Mouse (Mus musculus) erythroid progenitor cell, adult 5-6 weeks (primary cell): Measurements from ENCODE around the gene Enkur. TPM values are rescaled to one million over a fixed set of nuclear protein-coding genes. Genes with fewer than 3 reads are reported as not detected.

ENCODE experiments used
- ATAC-seq: replicated peaks from 2 replicates; pipeline ENCODE4 v1.8.0; 2016; ENCODE audit warnings: moderate number of reproducible peaks, mild to moderate bottlenecking, moderate TSS enrichment, inconsistent platforms; ENCODE audit not compliant: poor library complexity, low FRiP score, severe bottlenecking
- total RNA-seq, 2 experiments: library from RNA; stranded (forward) in 1 of 2; stranded (reverse) in 1 of 2; fragments of 150-400 nt in 1 of 2; fragments of 186-747, 209-891 nt in 1 of 2; gene quantifications; 2 replicates each; pipeline versions ENCODE4 v1.2.3 to v1.2.4; 2015 to 2017; ENCODE audit warnings: low replicate concordance in 2 of 2

Enkur gene
- total RNA-seq, 2 experiments from 2014 or later = not detected

GRCm38 (mm10) chr2:21195233-21195632 lies 9.9 kb downstream of the Enkur start:
- no peak for ATAC-seq

GRCm38 (mm10) chr2:21191232-21191631 lies 13.9 kb downstream of the Enkur start:
- no peak for ATAC-seq

- ATAC-seq = no peak
Observed at GRCm38 (mm10) chr2:21188610-21189009, 16.6 kb downstream of the Enkur start.

- no peak for ATAC-seq
Observed at GRCm38 (mm10) chr2:21187576-21187975, 17.6 kb downstream of the Enkur start.

- no peak for ATAC-seq
Observed at GRCm38 (mm10) chr2:21182811-21183210, 22.4 kb downstream of the Enkur start.

- ATAC-seq = no peak
Observed at GRCm38 (mm10) chr2:21179136-21179535, 26.0 kb downstream of the Enkur start.

GRCm38 (mm10) chr2:21172797-21173196 lies 32.4 kb downstream of the Enkur start:
- no peak for ATAC-seq

GRCm38 (mm10) chr2:21167916-21168315 lies 37.2 kb downstream of the Enkur start:
- no peak for ATAC-seq

GRCm38 (mm10) chr2:21164296-21164695 lies 40.9 kb downstream of the Enkur start:
- no peak for ATAC-seq

- no peak for ATAC-seq
Observed at GRCm38 (mm10) chr2:21153469-21153868, 51.7 kb downstream of the Enkur start.

- no peak for ATAC-seq
Observed at GRCm38 (mm10) chr2:21147169-21147568, 58.0 kb downstream of the Enkur start.

GRCm38 (mm10) chr2:21146486-21146885 lies 58.7 kb downstream of the Enkur start:
- no peak for ATAC-seq

- ATAC-seq = no peak
Observed at GRCm38 (mm10) chr2:21142616-21143015, 62.5 kb downstream of the Enkur start.

- no peak for ATAC-seq
Observed at GRCm38 (mm10) chr2:21142204-21142580, 63.0 kb downstream of the Enkur start.

GRCm38 (mm10) chr2:21141520-21142203 lies 63.5 kb downstream of the Enkur start:
- ATAC-seq = no peak

GRCm38 (mm10) chr2:21141189-21141519 lies 64.0 kb downstream of the Enkur start:
- ATAC-seq = no peak

Other genes starting within 250 kb of the Enkur start
- 103 and 130 TPM in 2 replicates for gene Arhgap21, start 236.5 kb downstream of the Enkur start, total RNA-seq (2015; ENCODE audit: low replicate concordance)
- gene Arhgap21, start 236.5 kb downstream of the Enkur start, total RNA-seq (2017; ENCODE audit: low replicate concordance) = 115 and 125 TPM in 2 replicates
- gene Thnsl1, start 359 bp upstream of the Enkur start, total RNA-seq (2015; ENCODE audit: low replicate concordance) = not detected in 2 replicates
- 0.64 TPM in 1 of 2 replicates, not detected in the other for gene Thnsl1, start 359 bp upstream of the Enkur start, total RNA-seq (2017; ENCODE audit: low replicate concordance)
- not detected in 2 replicates for gene Gpr158, start 162.2 kb upstream of the Enkur start, total RNA-seq (2015; ENCODE audit: low replicate concordance)
- not detected in 2 replicates for gene Gpr158, start 162.2 kb upstream of the Enkur start, total RNA-seq (2017; ENCODE audit: low replicate concordance)